Mouse (Mus musculus): ENCODE data around the gene Bicc1.
A peak's percentile ranks its signal among the peaks of the same experiment; 100 is the strongest.
"Not testable (repeated sequence)": the region's sequence is repeated elsewhere in the genome, so short reads cannot be mapped to it uniquely, and the experiment has no call there.

Gene Bicc1

DNA sequence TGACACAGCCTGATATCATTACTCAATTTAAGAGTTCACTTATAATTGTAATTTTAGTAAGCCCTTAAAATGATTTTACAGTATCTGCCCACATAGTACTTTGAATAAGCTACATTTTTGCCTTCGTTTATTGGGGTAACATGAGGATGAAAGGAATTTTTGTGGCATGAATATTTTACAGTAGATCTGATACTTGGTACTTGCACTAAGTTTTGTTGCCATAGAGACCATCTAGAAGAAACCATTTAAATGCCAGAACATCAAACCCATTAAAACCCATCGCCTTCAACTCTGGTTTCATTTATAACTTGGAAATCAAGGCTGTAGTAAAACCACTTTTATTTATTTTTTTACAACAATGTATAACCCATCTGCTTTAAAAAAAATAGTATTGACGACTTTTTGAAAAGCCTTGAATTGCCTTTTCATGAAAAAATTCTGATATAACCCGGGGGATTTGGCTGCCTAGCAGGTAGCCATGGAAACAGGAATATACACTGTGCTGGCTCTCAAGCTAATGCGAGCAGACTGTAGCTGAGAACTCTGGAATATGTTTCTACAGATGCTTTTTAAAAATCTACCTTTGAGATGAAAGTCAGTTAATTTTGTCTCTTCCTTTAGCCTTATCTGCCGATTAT is 165.9 kb downstream of the Bicc1 start:
- no peak for DNase-seq (ENCODE audit: low spot score)

- no peak for DNase-seq (ENCODE audit: low spot score)
Measured at GRCm38 (mm10) chr10:70987396-70987795, 172.1 kb downstream of the Bicc1 start.

DNA sequence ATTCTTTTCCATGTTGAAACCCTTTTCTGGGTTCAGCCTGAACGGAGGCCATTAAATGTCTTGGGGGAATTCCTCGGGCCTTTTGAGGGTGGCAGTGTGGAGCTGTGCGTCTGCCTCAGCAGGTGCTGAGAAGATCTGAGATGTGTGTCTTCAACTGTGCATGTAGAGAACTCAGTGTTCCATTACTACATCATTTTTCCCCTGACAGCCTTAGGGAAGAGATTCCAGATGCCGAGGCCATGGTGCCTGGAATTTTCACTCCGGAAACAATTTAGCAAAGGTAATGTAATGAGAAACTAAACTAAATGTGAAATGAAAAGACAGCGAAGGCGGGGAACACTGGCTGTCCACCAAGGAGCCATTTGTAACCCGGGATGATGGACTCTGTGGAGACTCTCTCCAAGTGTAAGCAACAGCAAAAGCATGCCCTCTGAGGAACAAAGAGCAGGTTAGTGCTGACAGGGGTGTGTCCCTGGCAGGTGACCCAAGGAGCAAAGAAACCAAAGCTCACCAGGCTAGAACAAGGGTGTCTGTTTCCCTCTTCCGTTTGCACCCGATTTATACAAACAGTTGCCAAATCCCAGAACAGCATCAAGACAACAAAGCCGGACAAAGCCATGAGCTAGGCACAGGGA is 176.3 kb downstream of the Bicc1 start:
- no peak for DNase-seq (ENCODE audit: low spot score)

DNA sequence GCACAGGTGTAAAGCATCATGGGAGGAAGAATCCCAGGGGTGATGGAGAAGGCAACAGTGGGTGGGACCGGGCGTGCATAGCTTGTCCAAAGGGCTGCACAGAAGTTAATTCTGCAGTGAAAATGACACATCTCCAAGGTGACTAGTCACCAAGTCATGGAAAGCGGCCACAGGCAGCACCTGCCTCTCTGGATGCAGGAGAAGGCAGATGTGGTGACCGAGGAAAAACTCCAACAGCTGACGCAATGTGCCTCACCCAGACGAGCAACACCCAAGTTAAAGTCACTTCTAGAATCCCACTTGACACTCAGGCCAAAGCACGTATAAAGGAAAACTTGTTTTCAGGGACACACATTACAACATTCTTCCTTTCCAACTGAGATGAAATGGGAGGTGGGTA is 177.3 kb downstream of the Bicc1 start:
- DNase-seq (ENCODE audit: low spot score) = no peak

DNA sequence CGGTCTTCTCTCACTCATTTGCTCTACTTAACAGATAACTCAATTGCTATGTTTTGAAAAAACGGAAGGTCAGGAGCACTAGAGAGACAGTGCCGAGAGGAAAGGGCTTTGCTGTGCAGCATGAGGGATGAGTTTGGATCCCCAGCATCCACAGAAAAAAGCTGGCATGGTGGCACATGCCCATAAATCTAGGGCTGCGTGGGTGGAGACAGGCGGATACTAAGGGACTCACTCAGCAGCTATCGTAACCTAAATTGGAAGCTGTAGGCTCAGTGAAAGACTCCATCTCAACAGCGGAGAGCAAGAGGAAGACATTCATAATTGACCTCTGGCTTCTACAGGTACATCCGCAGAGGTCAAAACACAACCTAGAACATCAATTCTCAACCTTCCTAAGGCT is 179.8 kb downstream of the Bicc1 start:
- DNase-seq (ENCODE audit: low spot score) = no peak

GRCm38 (mm10) chr10:70977141-70977540 is 182.4 kb downstream of the Bicc1 start:
- DNase-seq (ENCODE audit: low spot score) = no peak

GRCm38 (mm10) chr10:70976633-70977032 is 182.9 kb downstream of the Bicc1 start:
- DNase-seq (ENCODE audit: low spot score) = no peak

DNA sequence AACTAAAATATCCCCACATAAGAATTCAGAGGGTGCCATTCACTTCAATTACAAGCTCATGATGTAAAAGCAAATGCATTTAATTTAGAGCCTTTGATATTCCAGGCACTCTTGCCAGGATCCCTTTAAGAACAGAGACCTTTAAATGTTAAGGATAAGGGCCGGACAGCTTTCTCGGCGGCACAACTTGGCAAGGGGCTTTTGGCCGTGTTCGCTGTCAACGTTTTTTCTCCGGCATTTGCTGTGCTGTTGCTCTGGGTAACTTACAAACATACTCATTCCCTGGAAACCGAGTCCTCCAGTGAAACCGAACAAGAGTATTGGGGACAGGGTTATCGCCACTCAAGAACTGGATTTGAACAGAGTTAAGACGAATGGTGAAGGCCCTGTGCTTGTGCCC is 188.3 kb downstream of the Bicc1 start:
- no peak for DNase-seq (ENCODE audit: low spot score)

DNA sequence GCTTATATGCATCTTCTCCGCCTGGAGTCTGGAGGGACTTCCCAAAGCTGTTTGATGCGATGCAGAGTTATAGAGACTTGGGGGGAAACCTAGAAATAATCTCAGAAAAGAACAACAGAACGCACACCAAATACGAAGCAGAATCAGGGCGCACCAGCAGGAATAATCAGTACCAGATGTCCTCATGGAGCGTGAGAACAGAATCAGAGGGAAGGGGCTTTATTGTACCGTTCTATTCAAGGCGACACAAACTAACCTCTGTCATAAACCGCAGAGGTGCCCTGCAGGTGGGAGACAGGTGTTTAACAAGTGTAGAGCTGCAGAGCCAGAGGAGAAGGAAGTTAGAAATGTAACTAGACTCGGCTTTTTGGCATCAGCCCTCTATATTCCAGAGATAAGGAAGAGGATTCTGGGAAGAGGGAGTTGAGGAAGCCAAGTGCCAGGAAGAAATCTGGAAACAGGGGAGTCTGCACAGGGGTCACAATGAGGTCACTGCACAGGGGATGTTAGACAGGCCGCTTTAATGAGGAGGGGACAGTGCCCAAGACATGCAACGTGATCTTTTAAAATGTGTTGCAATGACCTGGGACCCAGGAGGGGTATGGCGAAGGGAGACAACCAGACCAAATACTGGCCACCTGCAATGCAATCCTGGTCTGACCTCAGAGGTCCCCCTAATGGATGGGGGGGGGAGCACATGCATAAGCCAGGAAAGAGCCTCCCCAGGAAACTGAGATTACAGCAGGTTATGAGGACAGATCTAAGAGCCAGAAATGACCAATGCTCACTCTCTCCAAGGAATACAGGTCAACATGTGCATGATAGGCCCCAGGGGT is 190.4 kb downstream of the Bicc1 start:
- DNase-seq (ENCODE audit: low spot score) = peak; percentile 11

DNA sequence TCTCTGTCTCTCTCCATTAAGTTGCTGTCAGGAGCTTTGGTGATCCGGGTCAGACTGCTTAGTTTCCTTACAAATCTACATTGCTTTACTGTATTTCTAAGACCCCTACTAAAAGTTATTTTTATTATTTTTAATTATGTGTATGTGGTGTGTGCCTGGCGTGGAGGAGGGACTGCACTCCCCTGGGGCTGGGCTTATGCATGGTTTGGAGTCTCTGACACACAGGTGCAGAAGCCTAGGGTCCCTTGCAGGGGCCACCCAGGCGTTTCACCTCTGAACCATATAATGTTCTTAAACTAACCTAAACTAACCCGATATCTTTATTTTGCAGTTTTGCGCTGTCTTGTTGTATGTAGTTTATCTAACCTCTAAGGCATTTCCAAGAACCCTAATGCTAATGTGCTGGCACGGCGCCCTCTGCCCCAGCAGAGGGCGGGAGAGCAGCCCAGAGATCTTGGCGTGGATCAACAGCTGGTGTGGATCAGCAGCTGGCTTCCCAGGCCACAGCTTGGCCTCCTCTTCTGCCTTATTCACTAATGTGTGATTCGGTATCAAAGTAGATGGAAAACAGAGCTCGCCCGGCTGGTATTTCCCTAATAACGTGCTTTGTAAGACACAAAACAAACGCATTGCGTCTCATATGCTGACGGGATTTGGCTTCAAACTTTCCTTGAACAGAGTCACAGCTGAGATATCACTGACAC is 192.7 kb downstream of the Bicc1 start:
- peak; percentile 61 for DNase-seq (ENCODE audit: low spot score)

- DNase-seq (ENCODE audit: low spot score) = no peak
Measured at GRCm38 (mm10) chr10:70964706-70965105, 194.8 kb downstream of the Bicc1 start.

DNA sequence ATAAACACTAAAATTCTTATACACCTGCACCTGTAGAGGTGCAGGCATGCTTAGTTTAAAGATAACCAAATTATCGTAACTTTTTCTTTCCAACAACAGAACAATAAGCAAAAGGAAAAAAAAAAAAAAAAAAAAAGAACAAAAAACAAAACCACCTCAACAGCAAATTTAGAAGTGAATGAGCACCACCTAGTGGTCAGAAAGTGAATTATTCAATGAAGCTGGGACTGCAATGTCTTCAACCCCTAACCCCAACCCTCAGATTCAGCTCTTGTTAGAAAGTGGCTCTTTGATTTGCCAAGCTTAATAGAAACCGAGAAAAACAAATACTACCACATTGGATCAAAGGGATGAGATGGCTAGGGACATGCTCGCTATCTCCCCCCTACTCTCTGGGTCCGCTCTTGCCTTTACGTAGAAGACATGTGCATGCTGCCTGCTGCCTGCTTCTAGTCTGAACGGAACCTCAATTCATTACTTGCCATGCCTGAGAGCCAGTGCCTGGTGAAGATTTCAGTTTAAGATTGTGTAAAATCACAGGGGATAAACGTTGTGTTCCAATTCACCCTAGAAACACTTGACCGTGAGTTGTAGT is 195.8 kb downstream of the Bicc1 start:
- no peak for DNase-seq (ENCODE audit: low spot score)

GRCm38 (mm10) chr10:70961641-70962040 is 197.9 kb downstream of the Bicc1 start:
- no peak for DNase-seq (ENCODE audit: low spot score)

- DNase-seq (ENCODE audit: low spot score) = not testable (repeated sequence)
Measured at GRCm38 (mm10) chr10:70960396-70960795, 199.1 kb downstream of the Bicc1 start.

- no peak for DNase-seq (ENCODE audit: low spot score)
Measured at GRCm38 (mm10) chr10:70952770-70953147, 206.7 kb downstream of the Bicc1 start.

- DNase-seq (ENCODE audit: low spot score) = no peak
Measured at GRCm38 (mm10) chr10:70952056-70952769, 207.3 kb downstream of the Bicc1 start.

DNA sequence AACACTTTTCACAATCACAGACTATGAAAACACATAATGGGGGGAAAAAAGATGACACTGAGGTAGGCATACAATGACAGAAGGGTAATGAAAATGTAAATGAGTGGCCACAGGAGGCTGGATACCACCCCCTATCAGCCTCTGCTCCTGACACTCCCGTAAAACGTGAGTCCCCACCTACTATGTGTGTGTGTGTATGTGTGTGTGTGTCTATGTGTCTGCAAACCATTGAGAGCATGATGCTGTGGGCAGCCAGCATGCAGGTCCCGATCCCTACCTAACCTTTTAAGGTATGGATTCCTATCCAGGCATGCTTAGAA is 209.4 kb downstream of the Bicc1 start:
- no peak for DNase-seq (ENCODE audit: low spot score)

DNA sequence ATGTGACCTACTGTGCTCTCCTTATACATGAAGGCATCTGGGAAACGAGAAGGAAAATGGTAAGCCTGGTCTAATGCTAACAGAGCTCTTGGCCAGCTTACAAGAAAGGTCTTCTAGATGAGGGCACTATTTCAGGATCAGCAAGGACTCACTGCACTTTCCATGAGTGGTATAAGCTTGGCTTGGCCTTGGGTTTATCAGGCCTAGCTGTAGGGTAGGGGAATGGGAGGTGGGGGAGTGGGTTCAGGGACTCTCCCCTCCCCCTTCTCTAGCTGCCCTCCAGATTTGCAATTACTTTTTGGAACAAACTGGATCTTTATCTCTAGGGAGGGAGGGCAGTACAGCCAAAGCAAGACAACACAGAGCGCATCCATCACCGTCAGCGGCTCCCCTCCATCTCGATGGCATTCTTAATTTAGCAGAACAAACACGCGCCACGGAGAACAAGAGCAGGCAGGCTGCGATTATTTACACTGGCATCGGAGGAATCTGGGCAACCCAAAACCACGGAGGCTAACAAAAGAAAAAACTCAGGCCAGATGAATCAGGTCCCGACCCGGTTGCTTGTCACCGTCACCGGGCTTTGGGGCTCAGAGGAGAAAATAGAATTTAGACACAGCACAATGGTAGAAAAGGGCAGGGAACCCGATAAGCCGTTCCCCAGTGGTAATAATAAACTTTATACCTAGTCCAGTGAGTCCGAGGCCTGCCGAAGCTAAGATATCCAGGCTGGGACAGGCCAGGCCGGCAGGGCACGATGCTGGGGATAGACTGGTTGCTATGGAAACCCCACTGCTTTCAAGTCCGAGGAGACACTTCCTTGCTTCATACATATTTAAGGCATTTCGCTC is 210.0 kb downstream of the Bicc1 start:
- no peak for DNase-seq (ENCODE audit: low spot score)

GRCm38 (mm10) chr10:70948276-70948675 is 211.2 kb downstream of the Bicc1 start:
- DNase-seq (ENCODE audit: low spot score) = no peak

GRCm38 (mm10) chr10:70946121-70946520 is 213.4 kb downstream of the Bicc1 start:
- not testable (repeated sequence) for DNase-seq (ENCODE audit: low spot score)

DNA sequence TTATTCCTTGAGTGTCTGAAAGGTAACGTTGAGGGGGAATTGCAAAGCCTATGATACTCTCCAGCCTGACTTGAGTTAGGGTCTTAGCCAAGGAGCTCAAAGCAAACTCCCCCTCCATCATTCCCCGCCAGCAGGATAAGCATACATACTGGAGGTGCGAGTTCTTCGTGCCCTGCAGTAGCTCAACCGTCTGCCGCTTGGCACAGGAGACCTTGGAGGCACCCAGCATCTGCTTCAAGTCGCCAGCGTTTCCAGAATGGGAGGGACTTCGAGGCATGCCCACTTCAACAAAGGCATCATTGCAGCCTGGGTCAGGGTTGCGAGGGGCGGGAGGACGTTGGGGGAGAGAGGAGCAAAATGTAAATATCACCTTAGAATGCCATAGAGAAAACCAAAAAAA is 214.4 kb downstream of the Bicc1 start:
- no peak for DNase-seq (ENCODE audit: low spot score)

Measured in ovary, adult 18-20 months (tissue).